ENCODE assay signal across 26 mouse cellular contexts in the genomic region with DNA sequence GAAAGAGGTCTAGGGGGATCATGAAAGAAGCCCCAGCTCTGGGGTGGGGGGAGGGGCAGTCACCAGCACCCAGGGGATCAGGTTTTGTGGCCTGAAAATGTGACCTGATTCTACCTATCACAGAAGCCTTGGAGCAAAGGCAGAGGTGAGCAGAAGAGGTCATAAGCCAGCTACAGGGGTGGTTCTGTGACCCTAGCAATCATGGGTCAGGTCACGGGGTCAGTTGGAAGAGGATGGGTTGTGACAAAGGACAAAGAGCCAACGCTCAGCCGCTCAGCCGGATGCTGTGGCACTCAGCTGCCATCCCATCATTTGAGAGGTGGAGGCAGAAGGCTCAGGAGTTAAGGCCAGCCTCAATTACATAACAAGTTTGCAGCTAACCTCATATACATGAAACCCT. TPM values are rescaled to one million over a fixed set of nuclear protein-coding genes. Genes with fewer than 3 reads are reported as not detected.
A peak's percentile ranks its signal among the peaks of the same experiment; 100 is the strongest.
DNase-seq lines count a peak whose midpoint lies in the region; ATAC-seq and TF ChIP-seq lines count a peak whose summit lies in the region.
"Had no signal": no experiment of that assay in that cellular context is flagged by ENCODE, and none has a peak within 500 bp of the region (broad histone marks: within the 10 kb centered on the region; RNA-seq: fewer than 3 reads in every experiment).

No protein-coding gene starts in this region.

- H3K4me3 ChIP-seq in liver, adult 2 months (ENCODE audit: insufficient read depth, low read depth, low read length): no peak overlapping the region
- no peak overlapping the region for H3K4me3 ChIP-seq in liver, postnatal 0 days (ENCODE audit: low read depth, low read length)
- no peak overlapping the region for H3K4me3 ChIP-seq in midbrain, embryonic 12.5 days
- no peak overlapping the region for H3K4me3 ChIP-seq in midbrain, embryonic 13.5 days (replicated peaks)
- H3K4me3 ChIP-seq: heart, adult 2 months; heart, embryonic 10.5 days; heart, embryonic 13.5 days; hindbrain, embryonic 13.5 days; intestine, embryonic 15.5 days had no signal

- no peak for TF ChIP-seq POLR2A in liver, adult 2 months (IDR thresholded peaks at IDR 0.05; ENCODE audit: extremely low read depth, insufficient read depth, low read length)

- no peak overlapping the region for H3K4me2 ChIP-seq in liver, postnatal 0 days (ENCODE audit: low read depth, low read length)
- no peak overlapping the region for H3K4me2 ChIP-seq in midbrain, embryonic 12.5 days (replicated peaks)
- no peak overlapping the region for H3K4me2 ChIP-seq in midbrain, embryonic 13.5 days (replicated peaks)
- H3K4me2 ChIP-seq: heart, embryonic 13.5 days; hindbrain, embryonic 13.5 days; intestine, embryonic 15.5 days had no signal

- TF ChIP-seq CTCF in liver, adult 2 months (IDR thresholded peaks at IDR 0.05; ENCODE audit: low read depth, low read length): no peak
- TF ChIP-seq CTCF in liver, postnatal 0 days (IDR thresholded peaks at IDR 0.05; ENCODE audit: low read depth): no peak

- H3K9me3 ChIP-seq in liver, postnatal 0 days (ENCODE audit: low read length): no peaks in the 10 kb centered on the region
- H3K9me3 ChIP-seq in midbrain, embryonic 12.5 days: no peaks in the 10 kb centered on the region
- no peaks in the 10 kb centered on the region for H3K9me3 ChIP-seq in midbrain, embryonic 13.5 days
- H3K9me3 ChIP-seq: heart, embryonic 10.5 days; heart, embryonic 13.5 days; hindbrain, embryonic 13.5 days; intestine, embryonic 15.5 days had no signal

- DNase-seq in liver, adult 2 months (ENCODE audit: extremely low read depth, low read depth, low spot score): peak; percentile 53
- DNase-seq in liver, postnatal 0 days: no peak
- peak; percentile 52 for DNase-seq in embryo, embryonic 10.5 days (ENCODE audit: low spot score)
- DNase-seq in embryo, embryonic 9.5 days (ENCODE audit: extremely low spot score): peak; percentile 57
- no peak for DNase-seq in heart, adult 18-20 months
- DNase-seq: adrenal gland, adult 8-10 months; adrenal gland, postnatal 25 days; cerebellum, adult 11-12 months; cerebellum, adult 8-10 months; cerebellum, postnatal 10 days; cerebellum, postnatal 36 days; gastrocnemius, postnatal 25 days; heart, adult 2 months; heart, postnatal 14 days; heart, postnatal 4 days had no signal

- no peak for ATAC-seq in liver, postnatal 0 days
- ATAC-seq in midbrain, embryonic 12.5 days (ENCODE audit: low FRiP score, low read depth): no peak
- ATAC-seq in midbrain, embryonic 13.5 days: no peak
- ATAC-seq: activated CD4-positive, CD25-positive, alpha-beta regulatory T cell, adult 4 months; CD4-positive, CD25-positive, alpha-beta regulatory T cell, adult 4 months; forebrain, embryonic 14.5 days; hindbrain, embryonic 16.5 days; intestine, embryonic 15.5 days had no signal

- H3K4me1 ChIP-seq in liver, adult 2 months (ENCODE audit: control insufficient read depth, insufficient read depth, low read length): no peaks in the 10 kb centered on the region
- 0 out of 2 replicates have a peak, but pooled peaks cover 3% of the 10 kb centered on the region for H3K4me1 ChIP-seq in liver, postnatal 0 days (ENCODE audit: insufficient read depth)
- H3K4me1 ChIP-seq in midbrain, embryonic 12.5 days: peaks cover 17% of the 10 kb centered on the region
- H3K4me1 ChIP-seq in midbrain, embryonic 13.5 days (replicated peaks): peaks cover 19% of the 10 kb centered on the region

- no peak overlapping the region for H3K27ac ChIP-seq in liver, adult 2 months (replicated peaks; ENCODE audit: insufficient read depth, low read depth, low read length)
- no peak overlapping the region for H3K27ac ChIP-seq in liver, postnatal 0 days (ENCODE audit: low read depth)
- 0 out of 2 replicates have a peak overlapping the region, but pooled peaks have one; percentile 12 for H3K27ac ChIP-seq in midbrain, embryonic 12.5 days (replicated peaks)
- no peak overlapping the region for H3K27ac ChIP-seq in midbrain, embryonic 13.5 days
- H3K27ac ChIP-seq: heart, adult 2 months; heart, embryonic 10.5 days; heart, embryonic 13.5 days; hindbrain, embryonic 13.5 days; intestine, embryonic 15.5 days had no signal

- TF ChIP-seq EP300 in liver, postnatal 0 days (IDR thresholded peaks at IDR 0.05; ENCODE audit: low read depth): no peak

- H3K27me3 ChIP-seq in liver, adult 2 months (ENCODE audit: control insufficient read depth, insufficient read depth, low read length): peaks cover 4% of the 10 kb centered on the region; the same call in 1 of the 2 replicates
- peaks cover 20% of the 10 kb centered on the region for H3K27me3 ChIP-seq in liver, postnatal 0 days (ENCODE audit: insufficient read depth, low read length)
- H3K27me3 ChIP-seq in midbrain, embryonic 12.5 days: peaks cover 44% of the 10 kb centered on the region
- H3K27me3 ChIP-seq in midbrain, embryonic 13.5 days: peaks cover 31% of the 10 kb centered on the region

- H3K36me3 ChIP-seq in liver, adult 2 months (ENCODE audit: control insufficient read depth, insufficient read depth, low read length): no peaks in the 10 kb centered on the region
- H3K36me3 ChIP-seq in liver, postnatal 0 days (replicated peaks; ENCODE audit: insufficient read depth, low read length): no peaks in the 10 kb centered on the region
- H3K36me3 ChIP-seq in midbrain, embryonic 12.5 days: no peaks in the 10 kb centered on the region
- H3K36me3 ChIP-seq in midbrain, embryonic 13.5 days: no peaks in the 10 kb centered on the region
- H3K36me3 ChIP-seq: heart, embryonic 10.5 days; heart, embryonic 13.5 days; hindbrain, embryonic 13.5 days; intestine, embryonic 15.5 days had no signal

- no peak overlapping the region for H3K9ac ChIP-seq in liver, adult 2 months (ENCODE audit: low read depth, low read length)
- H3K9ac ChIP-seq in liver, postnatal 0 days (replicated peaks): no peak overlapping the region
- no peak overlapping the region for H3K9ac ChIP-seq in midbrain, embryonic 12.5 days (replicated peaks)
- no peak overlapping the region; the same call in 1 of the 2 replicates for H3K9ac ChIP-seq in midbrain, embryonic 13.5 days (replicated peaks)
- H3K9ac ChIP-seq: heart, embryonic 13.5 days; hindbrain, embryonic 13.5 days; intestine, embryonic 15.5 days had no signal

- H3K79me2 ChIP-seq in liver, adult 2 months (ENCODE audit: control insufficient read depth, insufficient read depth, low read length): no peaks in the 10 kb centered on the region

- WGBS in liver, adult 2 months: 23% methylated on average over 4 of the region's 4 CpGs
- 38% methylated on average over 4 of the region's 4 CpGs for WGBS in liver, postnatal 0 days (ENCODE audit: insufficient replicate concordance)
- WGBS in midbrain, embryonic 12.5 days: 6% methylated on average over 4 of the region's 4 CpGs
- WGBS in midbrain, embryonic 13.5 days: 12% methylated on average over 4 of the region's 4 CpGs

RNA-seq across cellular contexts. Expression of a gene that starts 7.2 kb away (rescaled TPM):
- not detected in 2 replicates for total RNA-seq in liver, adult 2 months (2014; rRNA removed)
- polyA plus RNA-seq in liver, adult 2 months (2012; rRNA removed): not detected in 2 replicates
- polyA plus RNA-seq in liver, postnatal 0 days (2015; fragmentation: Nextera tagmentation; extraction: Ambion mirVana): 0.05 TPM in 1 of 2 replicates, not detected in the other
- polyA plus RNA-seq in midbrain, embryonic 12.5 days (2016; fragmentation: Nextera tagmentation; extraction: Ambion mirVana): 0.36 and 1.2 TPM in 2 replicates
- polyA plus RNA-seq in midbrain, embryonic 13.5 days (2015; fragmentation: Nextera tagmentation; extraction: Ambion mirVana): 0.71 and 0.76 TPM in 2 replicates
- total RNA-seq in heart, adult 18-20 months (2021): 1 to 10 TPM; 1.7 to 5.7 TPM
- total RNA-seq: MEL had no signal
- polyA plus RNA-seq: activated CD4-positive, CD25-positive, alpha-beta regulatory T cell, adult 4 months; CD4-positive, CD25-positive, alpha-beta regulatory T cell, adult 4 months had no signal

RNA-seq across cellular contexts. Expression of a gene that starts 18.3 kb away (rescaled TPM):
- 0.13 TPM in 1 of 2 replicates, not detected in the other for total RNA-seq in liver, adult 2 months (2014; rRNA removed)
- 0.06 and 0.09 TPM in 2 replicates for polyA plus RNA-seq in liver, adult 2 months (2012; rRNA removed)
- polyA plus RNA-seq in liver, postnatal 0 days (2015; fragmentation: Nextera tagmentation; extraction: Ambion mirVana): 0.11 and 0.15 TPM in 2 replicates
- polyA plus RNA-seq in midbrain, embryonic 12.5 days (2016; fragmentation: Nextera tagmentation; extraction: Ambion mirVana): 0.27 and 1.1 TPM in 2 replicates
- 1.0 and 1.6 TPM in 2 replicates for polyA plus RNA-seq in midbrain, embryonic 13.5 days (2015; fragmentation: Nextera tagmentation; extraction: Ambion mirVana)
- total RNA-seq in heart, adult 18-20 months (2021): under 1 TPM in 1 of 2 experiments, not detected in 1; 0.49 TPM
- polyA plus RNA-seq: heart, embryonic 10.5 days had no signal

Comparison
In these comparisons a context has a peak if more than half of its experiments do, and no peak if none do; other contexts are left out.
1. DNase-seq: peak in liver, adult 2 months (single experiment), embryo, embryonic 10.5 days (single experiment) and embryo, embryonic 9.5 days (single experiment); none in liver, postnatal 0 days (single experiment) and heart, adult 18-20 months (0 of 2).